Mouse (Mus musculus): Measurements from ENCODE around the gene Cabin1.
"Not testable (repeated sequence)": the region's sequence is repeated elsewhere in the genome, so short reads cannot be mapped to it uniquely, and the experiment has no call there.

The Cabin1 gene

DNA sequence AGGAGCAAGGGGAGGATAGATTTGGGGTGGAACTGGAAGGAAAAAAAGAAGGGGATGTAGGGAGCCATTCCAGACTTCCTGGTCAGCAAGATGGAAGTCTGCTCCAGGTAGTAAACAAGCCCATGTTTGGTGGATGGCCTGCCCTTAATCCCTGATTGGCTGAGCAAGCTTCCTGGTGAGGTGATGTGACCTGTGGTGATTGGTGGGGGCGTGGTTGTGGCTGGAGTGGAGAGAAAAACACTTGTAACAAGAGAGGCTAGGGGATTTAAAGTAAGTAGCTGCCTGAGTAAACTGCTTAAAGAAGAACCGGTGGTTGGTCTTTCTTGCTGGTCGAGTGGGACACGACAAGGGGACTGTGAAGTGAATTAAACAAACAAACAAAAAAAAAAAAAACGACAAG lies 3.6 kb upstream of the Cabin1 start:
- not testable (repeated sequence) for DNase-seq (ENCODE audit: low spot score in 2 of 2)

DNA sequence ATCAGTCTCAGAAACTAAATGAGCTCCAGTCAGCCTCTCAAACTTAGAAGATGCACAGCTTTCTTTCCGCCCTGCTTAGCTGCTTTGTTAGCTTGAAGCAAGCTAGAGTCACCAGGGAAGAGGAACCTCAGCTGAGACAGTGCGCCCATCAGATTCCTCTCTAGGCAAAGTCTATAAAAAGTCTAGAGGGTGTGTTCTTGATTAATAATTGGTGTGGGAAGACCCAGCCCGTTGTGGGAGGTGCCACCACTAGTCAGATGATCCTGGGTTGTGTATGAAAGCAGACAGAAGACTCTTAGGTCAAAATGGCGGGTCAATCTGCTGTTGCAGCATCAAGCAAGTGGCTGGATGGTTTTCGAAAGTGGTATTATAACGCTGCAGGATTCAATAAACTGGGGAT lies 2.7 kb upstream of the Cabin1 start:
- no peak for DNase-seq (ENCODE audit: low spot score in 2 of 2)

DNA sequence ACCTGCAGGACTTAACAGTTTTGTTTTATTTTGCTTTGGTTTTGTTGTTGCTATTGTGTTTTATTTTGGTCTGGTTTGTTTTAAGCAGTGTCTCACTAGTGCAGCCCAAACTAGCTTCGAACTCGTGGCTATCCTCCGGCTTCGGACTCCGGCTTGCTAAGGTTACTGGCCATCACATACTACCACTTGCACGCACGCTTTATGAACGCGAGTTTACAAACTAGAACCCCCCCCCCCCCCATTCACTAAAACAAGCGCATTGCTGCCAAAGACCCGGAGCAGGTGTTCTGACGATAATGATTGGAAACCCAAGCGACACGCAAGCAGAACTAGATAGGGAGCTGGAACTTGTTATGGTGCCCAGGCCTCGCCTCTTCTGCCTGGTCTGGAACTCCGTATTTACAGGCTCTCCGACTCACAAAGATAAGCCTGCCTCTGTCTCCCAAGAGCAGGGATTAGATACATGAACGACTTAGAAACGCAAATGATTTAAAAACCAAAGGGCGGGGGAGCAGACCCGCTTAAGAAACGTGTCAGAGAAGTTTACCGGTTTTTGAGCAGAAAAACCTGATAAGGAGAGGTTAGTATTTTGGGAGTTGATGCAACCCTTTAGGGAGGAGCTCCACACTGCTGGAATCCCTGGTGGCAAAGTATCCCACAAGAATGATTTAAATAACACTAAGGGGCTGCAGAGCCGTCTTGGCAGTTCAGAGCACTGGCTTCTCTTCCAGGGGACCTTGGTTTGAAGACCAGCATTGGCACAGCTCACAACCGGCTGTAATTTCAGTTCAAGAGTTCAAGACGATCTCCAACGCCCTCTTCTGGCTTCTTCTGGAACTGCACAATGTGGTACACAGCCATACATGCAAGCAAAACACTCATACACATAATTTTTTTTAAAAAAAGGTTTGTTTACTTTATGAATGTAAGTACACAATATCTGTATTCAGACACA lies 655 bp upstream of the Cabin1 start:
- DNase-seq (ENCODE audit: low spot score in 2 of 2), result peak in 1 of 2 experiments; percentile 75

- no peak for DNase-seq (ENCODE audit: low spot score in 2 of 2)
Observed at GRCm38 (mm10) chr10:75762413-75762812, 1.7 kb downstream of the Cabin1 start.

DNA sequence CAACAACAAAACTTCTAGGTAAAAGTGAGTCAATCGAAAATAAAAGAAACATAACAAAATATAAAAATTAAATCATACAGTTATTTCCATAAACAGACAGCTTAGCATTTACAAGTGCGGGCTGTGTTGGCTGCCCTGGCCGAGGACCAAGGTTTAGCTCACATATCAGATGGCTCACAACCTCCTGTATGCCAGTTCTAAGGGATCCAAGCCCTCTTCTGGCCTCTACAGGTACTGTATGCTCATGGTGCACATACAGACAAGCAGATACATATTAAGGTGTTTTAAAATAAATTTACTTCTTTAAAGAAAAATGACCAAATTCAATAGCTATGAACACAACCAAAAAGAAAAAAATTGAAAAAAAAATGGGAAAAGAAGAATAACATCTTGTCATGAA lies 3.8 kb downstream of the Cabin1 start:
- DNase-seq (ENCODE audit: low spot score in 2 of 2), result no peak

- DNase-seq (ENCODE audit: low spot score in 2 of 2), result no peak
Observed at GRCm38 (mm10) chr10:75756719-75757118, 7.4 kb downstream of the Cabin1 start.

DNA sequence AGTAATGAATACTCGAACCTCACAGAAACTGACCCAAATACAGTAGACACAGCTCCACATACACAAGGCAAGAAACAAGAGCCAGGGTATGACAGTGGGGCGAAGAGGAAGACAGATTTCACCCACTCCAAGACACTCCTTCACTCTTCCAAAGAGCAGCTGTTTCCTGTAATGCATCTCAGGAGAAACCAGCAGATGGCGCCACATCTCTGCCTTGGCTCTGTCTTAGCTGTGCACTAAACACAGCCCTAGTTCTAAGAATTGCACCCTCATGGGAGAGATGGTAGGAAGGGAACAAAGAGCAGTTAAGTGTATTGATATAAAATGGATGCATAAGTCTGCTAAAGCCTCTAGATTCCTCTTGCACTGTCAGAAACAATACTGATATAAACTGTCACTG lies 20.1 kb downstream of the Cabin1 start:
- peak; percentile 53 to 84 for DNase-seq (ENCODE audit: low spot score in 2 of 2)

- no peak for DNase-seq (ENCODE audit: low spot score in 2 of 2)
Observed at GRCm38 (mm10) chr10:75743369-75743768, 20.8 kb downstream of the Cabin1 start.

DNA sequence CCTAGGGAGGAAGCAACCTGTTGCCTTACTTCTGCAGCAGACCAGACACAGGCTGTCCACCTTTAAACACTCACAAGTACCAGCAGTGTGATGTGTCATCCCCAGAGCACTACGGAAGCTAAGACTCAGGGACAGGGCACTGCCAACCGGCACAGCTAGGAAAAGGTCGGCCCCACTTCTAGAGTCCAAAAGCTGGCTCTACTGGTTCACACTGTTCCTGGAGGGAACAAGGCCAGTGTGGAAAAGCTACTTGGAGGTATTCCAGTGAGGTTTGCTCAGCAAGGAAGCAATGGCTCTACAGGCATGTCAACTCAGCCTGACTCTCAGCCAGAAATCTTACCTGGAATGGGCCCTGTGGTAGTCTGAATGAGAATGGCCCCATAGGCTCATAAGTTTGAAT lies 23.3 kb downstream of the Cabin1 start:
- no peak for DNase-seq (ENCODE audit: low spot score in 2 of 2)

DNA sequence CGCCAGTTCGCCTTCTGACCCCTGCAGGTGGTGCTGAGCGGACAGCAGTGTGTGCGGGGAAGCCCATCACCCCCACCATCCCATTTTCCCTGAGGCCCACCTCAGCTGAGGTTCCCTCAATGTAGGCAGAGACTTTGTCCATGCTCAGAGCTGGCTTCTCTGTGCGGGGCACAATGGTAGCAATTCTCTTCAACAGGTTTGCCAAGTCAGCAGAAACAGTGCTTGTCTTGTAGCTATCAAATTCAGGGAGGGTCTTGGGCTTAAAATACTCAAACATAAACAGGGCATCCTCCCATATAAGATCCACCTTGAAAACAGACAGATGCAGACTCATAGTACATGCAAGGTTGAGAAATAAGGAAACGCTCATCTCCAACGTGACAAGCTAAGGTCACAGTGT lies 38.7 kb downstream of the Cabin1 start:
- no peak for DNase-seq (ENCODE audit: low spot score in 2 of 2)

DNA sequence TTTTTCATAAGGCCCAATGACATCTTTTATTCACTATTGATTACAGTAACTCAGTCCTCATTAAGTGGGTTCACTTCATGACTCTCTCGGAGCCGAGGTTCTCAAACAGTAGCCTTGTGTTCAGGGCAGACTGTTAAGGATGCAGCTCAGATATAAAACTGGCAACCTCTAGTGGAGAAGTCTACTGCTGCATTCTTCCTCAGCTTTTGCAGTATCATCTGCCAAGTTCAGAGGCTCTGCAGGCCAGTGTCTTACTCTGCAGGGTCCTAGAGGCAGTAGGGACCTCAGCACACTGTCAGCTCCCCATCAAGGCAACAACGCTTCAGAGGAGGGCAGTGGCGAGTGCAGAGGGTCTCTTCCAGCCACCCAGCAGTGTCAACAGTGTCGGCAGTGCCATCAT lies 43.9 kb downstream of the Cabin1 start:
- no peak for DNase-seq (ENCODE audit: low spot score in 2 of 2)

DNA sequence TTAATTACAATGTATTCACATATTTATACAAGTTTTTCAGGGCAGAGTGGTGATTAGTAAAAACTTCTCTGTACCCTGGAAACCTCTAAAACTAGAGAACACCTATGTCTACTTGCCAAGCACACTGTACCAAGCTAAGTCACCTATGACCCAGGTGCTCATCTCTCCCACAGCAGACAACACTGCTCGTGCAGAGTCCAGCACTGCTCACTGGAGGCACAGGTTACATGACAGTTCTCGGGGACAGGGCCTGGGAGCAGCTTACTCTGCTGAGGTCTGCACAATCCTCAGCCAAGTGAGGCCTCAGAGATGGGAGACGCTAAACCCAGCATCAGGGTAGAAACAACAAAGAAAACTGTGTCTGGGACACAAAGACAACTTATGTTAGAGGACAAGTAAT lies 49.3 kb downstream of the Cabin1 start:
- DNase-seq (ENCODE audit: low spot score in 2 of 2), result no peak

DNA sequence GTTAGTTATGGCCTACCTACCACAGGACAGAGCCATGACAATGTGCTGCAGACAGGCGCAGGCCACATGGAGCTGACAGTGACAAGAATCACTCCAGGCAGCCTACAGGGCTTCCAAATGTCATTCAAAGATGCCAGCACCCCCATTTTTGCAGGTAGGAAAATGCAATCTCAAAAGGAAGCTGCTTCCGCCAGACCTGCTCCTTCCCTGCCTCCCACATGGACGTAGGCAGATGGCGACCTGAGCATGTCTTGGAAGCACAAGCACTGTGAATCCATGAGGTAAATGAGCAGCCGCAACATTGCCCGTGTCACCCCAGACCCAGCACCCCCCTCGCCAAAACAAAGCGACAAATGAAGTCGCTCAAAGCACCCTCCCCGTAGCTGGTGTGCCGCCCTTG lies 51.1 kb downstream of the Cabin1 start:
- no peak for DNase-seq (ENCODE audit: low spot score in 2 of 2)

- no peak for DNase-seq (ENCODE audit: low spot score in 2 of 2)
Observed at GRCm38 (mm10) chr10:75710210-75710609, 53.9 kb downstream of the Cabin1 start.

- no peak for DNase-seq (ENCODE audit: low spot score in 2 of 2)
Observed at GRCm38 (mm10) chr10:75709261-75709660, 54.9 kb downstream of the Cabin1 start.

- DNase-seq (ENCODE audit: low spot score in 2 of 2), result no peak
Observed at GRCm38 (mm10) chr10:75708633-75708992, 55.5 kb downstream of the Cabin1 start.

DNA sequence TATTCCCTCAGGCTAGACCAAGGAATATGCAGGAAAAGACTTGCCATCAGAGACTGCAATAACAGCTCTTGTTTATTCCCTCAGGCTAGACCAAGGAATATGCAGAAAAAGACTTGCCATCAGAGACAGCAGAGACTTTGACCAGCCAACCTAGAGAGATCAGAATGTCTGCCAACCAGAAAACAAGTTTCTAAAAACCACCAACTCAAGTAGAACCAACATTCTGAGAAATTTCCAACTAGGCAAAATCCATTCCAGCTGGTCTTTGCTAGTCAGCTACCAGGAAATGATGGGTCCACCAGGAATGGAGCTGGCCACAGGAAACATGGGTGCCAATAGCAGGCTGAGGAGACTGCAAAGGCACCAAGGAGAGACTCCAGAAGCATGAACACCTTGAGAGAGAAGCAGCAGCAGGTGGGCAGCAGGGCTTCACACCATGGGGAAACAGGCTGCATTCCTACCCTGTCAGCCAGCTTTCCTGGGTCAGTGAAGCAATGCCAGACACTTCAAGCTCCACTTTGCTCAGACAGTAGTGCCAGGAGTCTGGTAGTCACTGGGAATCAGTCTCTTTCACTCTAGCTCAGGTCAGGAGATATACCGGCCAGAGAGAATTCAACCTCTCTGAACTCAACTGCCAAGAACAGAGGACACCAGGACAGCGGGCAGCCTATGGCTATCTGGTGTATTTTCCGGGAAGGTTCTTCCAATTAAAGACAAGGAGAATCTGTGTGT lies 56.1 kb downstream of the Cabin1 start:
- no peak for DNase-seq (ENCODE audit: low spot score in 2 of 2)

DNA sequence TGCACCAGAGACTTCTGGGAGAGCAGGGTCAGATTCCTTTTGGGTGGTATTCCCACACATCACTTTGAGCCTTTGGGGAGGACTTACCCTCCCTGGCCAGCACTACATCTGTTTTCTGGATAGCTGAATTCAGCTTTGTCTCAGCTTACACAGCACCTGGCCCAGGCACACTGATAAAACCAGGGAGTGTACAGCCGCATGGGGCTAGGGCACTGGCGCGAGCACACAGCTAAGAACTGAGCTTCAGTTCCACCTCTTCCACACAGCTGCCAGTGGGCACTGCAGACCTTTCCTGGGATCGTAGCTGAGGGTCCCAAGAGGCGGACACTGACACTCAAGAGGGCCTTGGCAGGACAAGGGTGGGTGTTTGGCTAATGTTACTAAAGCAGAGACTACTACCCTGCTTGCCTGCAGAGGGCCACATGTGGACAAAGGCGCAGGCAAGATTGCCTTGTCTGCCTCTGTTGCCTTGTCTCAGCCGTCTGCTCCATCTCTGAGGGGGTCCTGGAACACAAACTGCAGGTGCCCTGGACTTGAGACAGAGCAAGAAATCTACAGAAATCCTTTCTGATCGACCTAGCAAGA lies 57.4 kb downstream of the Cabin1 start:
- no peak for DNase-seq (ENCODE audit: low spot score in 2 of 2)

GRCm38 (mm10) chr10:75705681-75706400 lies 58.3 kb downstream of the Cabin1 start:
- DNase-seq (ENCODE audit: low spot score in 2 of 2), result no peak

DNA sequence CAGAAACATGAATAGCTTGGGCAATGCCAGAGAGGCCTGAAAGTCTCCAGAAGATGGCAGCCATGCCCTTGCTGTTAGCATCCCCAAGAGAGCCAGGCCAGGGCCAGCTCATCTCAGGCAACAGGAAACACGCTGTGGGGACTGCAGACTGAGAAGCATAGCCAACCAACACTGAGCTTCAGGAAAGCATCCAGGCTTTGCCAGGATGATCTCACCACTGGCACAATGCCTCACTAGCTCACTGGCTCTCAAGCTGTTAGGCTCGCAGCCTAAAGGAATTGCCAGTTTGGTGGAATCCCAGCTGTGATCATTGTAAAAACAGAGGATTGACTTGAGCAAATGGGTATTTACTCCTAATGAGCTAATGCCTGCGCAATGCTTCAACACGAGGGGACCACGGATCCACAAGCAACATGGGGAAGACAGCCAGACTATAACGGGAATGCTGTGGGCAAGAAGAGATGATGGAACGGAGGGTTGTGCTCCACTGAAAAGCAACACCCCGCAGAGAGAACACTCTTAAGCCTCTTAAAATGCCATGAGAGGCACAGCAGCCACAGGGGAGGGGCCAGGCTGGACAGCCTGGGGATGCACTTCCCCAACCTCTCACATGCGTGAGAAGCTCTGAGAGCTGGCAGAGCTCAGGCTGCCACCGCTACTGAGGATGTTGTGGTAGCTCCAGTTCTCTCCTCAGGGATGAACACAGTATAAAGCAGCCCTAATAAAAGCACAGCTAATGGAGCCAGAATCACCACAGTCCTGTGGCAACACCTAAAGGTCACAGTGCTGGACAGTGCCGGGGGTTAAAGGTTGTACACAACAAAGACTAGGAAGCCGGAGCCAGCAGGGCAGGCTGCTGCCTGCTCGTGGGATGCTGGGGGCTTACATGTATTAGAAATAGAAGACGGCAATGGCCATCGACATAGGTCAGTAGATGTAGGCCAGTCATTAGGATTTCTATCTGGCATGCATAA lies 59.6 kb downstream of the Cabin1 start:
- DNase-seq (ENCODE audit: low spot score in 2 of 2), result peak; percentile 69 to 75

DNA sequence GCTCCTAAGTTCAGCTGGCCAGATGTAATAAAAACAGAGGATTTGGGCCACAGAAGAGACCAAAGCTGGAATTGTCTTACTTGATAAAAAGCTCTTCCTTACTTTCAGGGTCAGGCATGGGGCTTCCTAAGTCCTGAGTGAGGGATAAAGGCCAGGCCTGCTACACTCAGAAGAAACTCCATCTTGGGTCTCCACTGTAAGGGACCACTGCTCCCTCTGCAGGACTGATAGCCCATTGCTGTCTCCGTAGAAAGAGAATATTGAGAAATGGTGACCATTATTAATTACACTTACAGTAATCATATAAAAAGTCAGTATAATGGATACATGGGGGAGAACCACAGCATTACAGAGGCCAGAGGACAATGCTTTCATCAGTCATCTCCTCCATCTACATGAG lies 60.6 kb downstream of the Cabin1 start:
- DNase-seq (ENCODE audit: low spot score in 2 of 2), result no peak
